Mouse (Mus musculus): ENCODE measurements around the gene Hmg20a. TPM values are rescaled to one million over a fixed set of nuclear protein-coding genes. Genes with fewer than 3 reads are reported as not detected.

Gene Hmg20a
- polyA plus RNA-seq, 1 experiment from 2014 or later = 65.9 TPM

- Histone ChIP-seq H3K9ac (ENCODE audit: low read length) (no peak overlapping the region), H3K9me3 (ENCODE audit: control insufficient read depth, low read length) (no peaks in the 10 kb centered on the region), H3K27ac (ENCODE audit: low read depth, low read length) (no peak overlapping the region), H3K27me3 (ENCODE audit: control insufficient read depth, insufficient read depth, low read length) (no peaks in the 10 kb centered on the region), H3K4me2 (no peak overlapping the region), H3K36me3 (ENCODE audit: control insufficient read depth, insufficient read depth, low read length) (no peaks in the 10 kb centered on the region), H3K4me3 (ENCODE audit: low read depth, low read length) (no peak overlapping the region), H3K4me1 (ENCODE audit: control insufficient read depth, insufficient read depth, low read length) (peaks cover 4% of the 10 kb centered on the region; the same call in 1 of the 2 replicates)
- no peak for DNase-seq (ENCODE audit: low spot score, missing footprints)
- WGBS = 89% methylated on average over 1 of the region's 1 CpGs
- ATAC-seq (ENCODE audit: low FRiP score) = no peak
Observed at GRCm38 (mm10) chr9:56412716-56413115, 5.7 kb upstream of the Hmg20a start.

- H3K27me3 ChIP-seq (ENCODE audit: control insufficient read depth, insufficient read depth, low read length) = no peaks in the 10 kb centered on the region
- peaks cover 6% of the 10 kb centered on the region for H3K4me1 ChIP-seq (ENCODE audit: control insufficient read depth, insufficient read depth, low read length)
- no peak overlapping the region for H3K27ac ChIP-seq (ENCODE audit: low read depth, low read length)
- ATAC-seq (ENCODE audit: low FRiP score) (no peak), DNase-seq (ENCODE audit: low spot score, missing footprints) (no peak)
- H3K4me3 ChIP-seq (ENCODE audit: low read depth, low read length) = no peak overlapping the region
- no peak overlapping the region for H3K9ac ChIP-seq (ENCODE audit: low read length)
- no peak overlapping the region for H3K4me2 ChIP-seq
- no peaks in the 10 kb centered on the region for H3K36me3 ChIP-seq (ENCODE audit: control insufficient read depth, insufficient read depth, low read length)
- H3K9me3 ChIP-seq (ENCODE audit: control insufficient read depth, low read length) = no peaks in the 10 kb centered on the region
Observed at GRCm38 (mm10) chr9:56414322-56414721, 4.1 kb upstream of the Hmg20a start.

GRCm38 (mm10) chr9:56415393-56415792, 3.0 kb upstream of the Hmg20a start:
- 90% methylated on average over 1 of the region's 1 CpGs for WGBS
- H3K4me2 ChIP-seq = no peak overlapping the region
- no peak overlapping the region for H3K27ac ChIP-seq (ENCODE audit: low read depth, low read length)
- H3K36me3 ChIP-seq (ENCODE audit: control insufficient read depth, insufficient read depth, low read length) = no peaks in the 10 kb centered on the region
- H3K9me3 ChIP-seq (ENCODE audit: control insufficient read depth, low read length) = no peaks in the 10 kb centered on the region
- no peaks in the 10 kb centered on the region for H3K27me3 ChIP-seq (ENCODE audit: control insufficient read depth, insufficient read depth, low read length)
- ATAC-seq (ENCODE audit: low FRiP score) = no peak
- DNase-seq (ENCODE audit: low spot score, missing footprints) = no peak
- no peak overlapping the region for H3K4me3 ChIP-seq (ENCODE audit: low read depth, low read length)
- H3K9ac ChIP-seq (ENCODE audit: low read length) = no peak overlapping the region
- peaks cover 10% of the 10 kb centered on the region for H3K4me1 ChIP-seq (ENCODE audit: control insufficient read depth, insufficient read depth, low read length)

- no peak overlapping the region for H3K4me2 ChIP-seq
- ATAC-seq (ENCODE audit: low FRiP score) = no peak
- WGBS = 60% methylated on average over 4 of the region's 4 CpGs
Observed at GRCm38 (mm10) chr9:56415935-56416607, 2.3 kb upstream of the Hmg20a start.

GRCm38 (mm10) chr9:56417415-56417947, 928 bp upstream of the Hmg20a start:
- Histone ChIP-seq H3K9me3 (ENCODE audit: control insufficient read depth, low read length) (no peaks in the 10 kb centered on the region), H3K4me1 (ENCODE audit: control insufficient read depth, insufficient read depth, low read length) (peaks cover 10% of the 10 kb centered on the region), H3K27me3 (ENCODE audit: control insufficient read depth, insufficient read depth, low read length) (no peaks in the 10 kb centered on the region), H3K4me3 (ENCODE audit: low read depth, low read length) (peak overlapping the region; percentile 72), H3K27ac (ENCODE audit: low read depth, low read length) (peak overlapping the region; percentile 58; the same call in 1 of the 2 replicates), H3K4me2 (peak overlapping the region; percentile 74), H3K36me3 (ENCODE audit: control insufficient read depth, insufficient read depth, low read length) (no peaks in the 10 kb centered on the region), H3K9ac (ENCODE audit: low read length) (peak overlapping the region; percentile 74)
- DNase-seq (ENCODE audit: low spot score, missing footprints) = peak; percentile 97
- peak; percentile 63; the same call in 1 of the 2 replicates for ATAC-seq (ENCODE audit: low FRiP score)
- WGBS = under 1% methylated on average over 37 of the region's 40 CpGs

More at GRCm38 (mm10) chr9:56415935-56416607, 2.3 kb upstream of the Hmg20a start:
- Histone ChIP-seq H3K27me3 (ENCODE audit: control insufficient read depth, insufficient read depth, low read length) (no peaks in the 10 kb centered on the region), H3K9me3 (ENCODE audit: control insufficient read depth, low read length) (no peaks in the 10 kb centered on the region), H3K27ac (ENCODE audit: low read depth, low read length) (no peak overlapping the region), H3K9ac (ENCODE audit: low read length) (no peak overlapping the region), H3K4me1 (ENCODE audit: control insufficient read depth, insufficient read depth, low read length) (peaks cover 10% of the 10 kb centered on the region), H3K4me3 (ENCODE audit: low read depth, low read length) (no peak overlapping the region), H3K36me3 (ENCODE audit: control insufficient read depth, insufficient read depth, low read length) (no peaks in the 10 kb centered on the region)
- DNase-seq (ENCODE audit: low spot score, missing footprints) = no peak

GRCm38 (mm10) chr9:56418738-56419239, 380 bp downstream of the Hmg20a start:
- Histone ChIP-seq H3K27ac (ENCODE audit: low read depth, low read length) (peak overlapping the region; percentile 67; the same call in 1 of the 2 replicates), H3K27me3 (ENCODE audit: control insufficient read depth, insufficient read depth, low read length) (no peaks in the 10 kb centered on the region), H3K4me3 (ENCODE audit: low read depth, low read length) (peak overlapping the region; percentile 72), H3K9ac (ENCODE audit: low read length) (peak overlapping the region; percentile 67), H3K36me3 (ENCODE audit: control insufficient read depth, insufficient read depth, low read length) (no peaks in the 10 kb centered on the region), H3K4me2 (peak overlapping the region; percentile 60), H3K9me3 (ENCODE audit: control insufficient read depth, low read length) (no peaks in the 10 kb centered on the region), H3K4me1 (ENCODE audit: control insufficient read depth, insufficient read depth, low read length) (peaks cover 10% of the 10 kb centered on the region)
- DNase-seq (ENCODE audit: low spot score, missing footprints) (peak; percentile 98), ATAC-seq (ENCODE audit: low FRiP score) (peak; percentile 49)
- under 1% methylated on average over 11 of the region's 11 CpGs for WGBS

- H3K36me3 ChIP-seq (ENCODE audit: control insufficient read depth, insufficient read depth, low read length) = no peaks in the 10 kb centered on the region
- no peak for DNase-seq (ENCODE audit: low spot score, missing footprints)
- H3K27ac ChIP-seq (ENCODE audit: low read depth, low read length) = no peak overlapping the region
- 98% methylated on average over 1 of the region's 1 CpGs for WGBS
- H3K9me3 ChIP-seq (ENCODE audit: control insufficient read depth, low read length) = no peaks in the 10 kb centered on the region
- no peak overlapping the region for H3K4me2 ChIP-seq
- no peak overlapping the region for H3K9ac ChIP-seq (ENCODE audit: low read length)
- no peaks in the 10 kb centered on the region for H3K27me3 ChIP-seq (ENCODE audit: control insufficient read depth, insufficient read depth, low read length)
- ATAC-seq (ENCODE audit: low FRiP score) = no peak
- H3K4me3 ChIP-seq (ENCODE audit: low read depth, low read length) = no peak overlapping the region
- peaks cover 10% of the 10 kb centered on the region for H3K4me1 ChIP-seq (ENCODE audit: control insufficient read depth, insufficient read depth, low read length)
Observed at GRCm38 (mm10) chr9:56420236-56420635, 1.8 kb downstream of the Hmg20a start.

GRCm38 (mm10) chr9:56420892-56421601, 2.6 kb downstream of the Hmg20a start:
- no peaks in the 10 kb centered on the region for H3K36me3 ChIP-seq (ENCODE audit: control insufficient read depth, insufficient read depth, low read length)
- ATAC-seq (ENCODE audit: low FRiP score) (no peak), DNase-seq (ENCODE audit: low spot score, missing footprints) (no peak)
- no peak overlapping the region for H3K9ac ChIP-seq (ENCODE audit: low read length)
- H3K4me2 ChIP-seq = no peak overlapping the region
- WGBS = 91% methylated on average over 9 of the region's 9 CpGs
- peaks cover 10% of the 10 kb centered on the region for H3K4me1 ChIP-seq (ENCODE audit: control insufficient read depth, insufficient read depth, low read length)
- H3K27ac ChIP-seq (ENCODE audit: low read depth, low read length) = no peak overlapping the region
- H3K9me3 ChIP-seq (ENCODE audit: control insufficient read depth, low read length) = no peaks in the 10 kb centered on the region
- H3K27me3 ChIP-seq (ENCODE audit: control insufficient read depth, insufficient read depth, low read length) = no peaks in the 10 kb centered on the region
- H3K4me3 ChIP-seq (ENCODE audit: low read depth, low read length) = no peak overlapping the region

- DNase-seq (ENCODE audit: low spot score, missing footprints) = no peak
- peaks cover 8% of the 10 kb centered on the region for H3K4me1 ChIP-seq (ENCODE audit: control insufficient read depth, insufficient read depth, low read length)
- no peak overlapping the region for H3K4me3 ChIP-seq (ENCODE audit: low read depth, low read length)
- H3K27me3 ChIP-seq (ENCODE audit: control insufficient read depth, insufficient read depth, low read length) = no peaks in the 10 kb centered on the region
- H3K9ac ChIP-seq (ENCODE audit: low read length) = no peak overlapping the region
- WGBS = 89% methylated on average over 5 of the region's 5 CpGs
- H3K9me3 ChIP-seq (ENCODE audit: control insufficient read depth, low read length) = no peaks in the 10 kb centered on the region
- no peak overlapping the region for H3K27ac ChIP-seq (ENCODE audit: low read depth, low read length)
- no peak overlapping the region for H3K4me2 ChIP-seq
- no peaks in the 10 kb centered on the region for H3K36me3 ChIP-seq (ENCODE audit: control insufficient read depth, insufficient read depth, low read length)
- ATAC-seq (ENCODE audit: low FRiP score) = no peak
Observed at GRCm38 (mm10) chr9:56421991-56422390, 3.6 kb downstream of the Hmg20a start.
